Mouse (Mus musculus): Measurements from ENCODE around the gene Gadd45b.

Gene Gadd45b

GRCm38 (mm10) chr10:80909375-80910162 is 20.3 kb upstream of the Gadd45b start:
- no peak for DNase-seq (ENCODE audit: extremely low read depth, low read depth)

DNA sequence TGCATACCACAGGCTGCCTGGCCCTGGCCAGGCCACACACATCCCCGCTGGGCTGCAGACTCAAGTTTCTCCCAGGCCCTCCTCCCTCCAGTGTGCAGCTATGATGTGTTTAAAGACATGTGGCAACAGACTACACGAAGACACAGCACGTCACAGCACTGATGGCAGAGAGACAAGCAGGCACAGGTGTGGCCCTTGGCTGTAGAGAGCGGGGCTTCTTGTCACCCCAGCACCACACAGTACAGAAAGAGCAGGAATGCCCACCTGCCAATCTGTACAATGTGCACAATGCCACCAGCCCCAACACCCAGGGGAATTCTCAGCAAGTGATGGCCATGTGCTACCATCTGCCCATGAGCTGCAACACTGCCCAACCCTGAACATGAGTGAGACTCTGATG is 18.5 kb upstream of the Gadd45b start:
- no peak for DNase-seq (ENCODE audit: extremely low read depth, low read depth)

GRCm38 (mm10) chr10:80911891-80912290 is 18.0 kb upstream of the Gadd45b start:
- no peak for DNase-seq (ENCODE audit: extremely low read depth, low read depth)

DNA sequence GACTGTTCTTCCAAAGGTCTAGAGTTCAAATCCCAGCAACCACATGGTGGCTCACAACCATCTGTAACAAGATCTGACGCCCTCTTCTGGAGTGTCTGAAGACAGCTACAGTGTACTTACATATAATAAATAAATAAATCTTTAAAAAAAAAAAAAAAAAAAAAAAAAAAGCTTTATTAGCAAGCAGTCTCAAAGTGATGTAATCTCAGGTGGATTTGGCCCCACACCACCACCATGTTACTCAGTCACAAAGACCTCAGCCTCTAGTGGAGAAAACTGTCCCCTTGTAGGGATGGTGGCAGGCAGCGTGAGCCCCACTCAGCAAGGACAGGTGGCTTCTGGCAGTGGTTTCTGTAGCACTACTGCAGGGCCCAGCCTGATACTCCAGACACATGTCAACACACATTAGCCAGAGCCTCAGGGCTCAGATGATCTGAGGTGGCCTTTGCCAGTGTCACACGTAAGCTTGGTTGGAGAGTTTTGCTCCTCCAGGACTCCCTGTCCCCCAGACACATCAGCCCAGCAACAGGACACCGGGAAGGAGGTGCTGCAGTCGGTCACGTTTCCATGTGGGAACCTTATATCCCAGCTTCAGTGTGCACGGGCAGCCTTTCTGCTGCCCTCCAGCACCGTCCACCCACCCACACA is 16.4 kb upstream of the Gadd45b start:
- DNase-seq (ENCODE audit: extremely low read depth, low read depth), result no peak

GRCm38 (mm10) chr10:80914253-80914656 is 15.6 kb upstream of the Gadd45b start:
- DNase-seq (ENCODE audit: extremely low read depth, low read depth), result no peak

DNA sequence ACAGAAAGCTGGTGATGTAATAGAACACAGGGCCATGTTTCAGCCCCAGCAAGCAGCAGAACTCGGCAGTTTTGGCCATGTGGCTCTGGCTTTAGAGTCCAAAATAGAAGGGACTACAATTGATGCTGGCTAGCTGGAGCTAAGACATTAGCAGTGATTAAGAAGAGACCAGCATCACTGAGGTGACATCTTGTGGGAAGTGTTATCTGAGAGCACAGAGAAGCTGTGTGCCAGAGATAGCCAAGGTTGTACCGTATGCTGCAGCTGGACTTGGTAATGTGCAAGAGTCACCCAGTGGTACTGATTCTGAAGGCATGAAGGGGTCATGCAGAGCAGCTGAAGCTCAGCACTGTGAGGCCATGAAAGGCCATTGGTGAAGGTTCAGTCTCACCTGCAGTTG is 14.6 kb upstream of the Gadd45b start:
- DNase-seq (ENCODE audit: extremely low read depth, low read depth), result no peak

DNA sequence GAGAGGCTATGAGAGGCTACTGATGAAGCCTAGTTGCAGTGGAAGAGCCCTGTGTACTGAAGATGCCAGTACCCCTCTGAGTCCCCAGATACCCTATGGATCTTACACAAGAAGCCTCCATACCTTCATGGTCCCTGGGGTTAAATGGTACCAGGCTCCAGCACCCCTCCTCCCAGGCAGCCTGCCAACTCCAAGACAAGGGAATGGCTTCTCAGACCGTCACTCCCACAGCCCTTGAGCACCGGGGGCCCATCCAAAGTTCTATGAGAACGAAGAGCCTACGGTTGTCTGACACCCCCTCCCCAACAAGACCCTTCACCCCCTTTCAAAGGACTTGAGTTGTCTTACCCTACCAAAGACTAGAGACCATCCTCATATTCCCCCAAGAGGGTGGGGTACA is 14.1 kb upstream of the Gadd45b start:
- DNase-seq (ENCODE audit: extremely low read depth, low read depth), result no peak

- DNase-seq (ENCODE audit: extremely low read depth, low read depth), result no peak
Measured at GRCm38 (mm10) chr10:80917336-80917778, 12.5 kb upstream of the Gadd45b start.

GRCm38 (mm10) chr10:80917779-80918434 is 12.0 kb upstream of the Gadd45b start, which contains the start of gene Lmnb2:
Gene Lmnb2, minus strand, starts transcription at chr10:80918245.
- DNase-seq (ENCODE audit: extremely low read depth, low read depth), result no peak

GRCm38 (mm10) chr10:80921923-80922322 is 8.0 kb upstream of the Gadd45b start:
- no peak for DNase-seq (ENCODE audit: extremely low read depth, low read depth)

DNA sequence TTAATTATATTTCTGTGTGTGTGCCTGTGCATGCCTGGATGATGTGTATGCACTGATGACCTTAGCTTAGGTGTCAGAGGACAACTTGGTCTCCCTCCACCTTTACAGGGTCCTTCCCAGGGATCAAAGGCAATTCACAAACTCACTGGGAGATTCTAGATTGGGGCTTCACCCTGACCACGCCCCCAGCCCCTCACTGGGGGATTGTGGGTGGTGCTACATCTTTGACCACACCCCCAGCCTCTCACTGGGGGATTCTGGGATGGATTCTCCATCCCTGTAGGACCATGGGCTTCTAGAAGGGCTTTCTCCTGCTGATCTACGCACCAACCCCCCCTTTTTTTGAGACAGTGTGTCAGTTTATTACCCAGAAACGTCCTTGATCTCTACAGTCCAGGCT is 4.4 kb upstream of the Gadd45b start:
- DNase-seq (ENCODE audit: extremely low read depth, low read depth), result no peak

DNA sequence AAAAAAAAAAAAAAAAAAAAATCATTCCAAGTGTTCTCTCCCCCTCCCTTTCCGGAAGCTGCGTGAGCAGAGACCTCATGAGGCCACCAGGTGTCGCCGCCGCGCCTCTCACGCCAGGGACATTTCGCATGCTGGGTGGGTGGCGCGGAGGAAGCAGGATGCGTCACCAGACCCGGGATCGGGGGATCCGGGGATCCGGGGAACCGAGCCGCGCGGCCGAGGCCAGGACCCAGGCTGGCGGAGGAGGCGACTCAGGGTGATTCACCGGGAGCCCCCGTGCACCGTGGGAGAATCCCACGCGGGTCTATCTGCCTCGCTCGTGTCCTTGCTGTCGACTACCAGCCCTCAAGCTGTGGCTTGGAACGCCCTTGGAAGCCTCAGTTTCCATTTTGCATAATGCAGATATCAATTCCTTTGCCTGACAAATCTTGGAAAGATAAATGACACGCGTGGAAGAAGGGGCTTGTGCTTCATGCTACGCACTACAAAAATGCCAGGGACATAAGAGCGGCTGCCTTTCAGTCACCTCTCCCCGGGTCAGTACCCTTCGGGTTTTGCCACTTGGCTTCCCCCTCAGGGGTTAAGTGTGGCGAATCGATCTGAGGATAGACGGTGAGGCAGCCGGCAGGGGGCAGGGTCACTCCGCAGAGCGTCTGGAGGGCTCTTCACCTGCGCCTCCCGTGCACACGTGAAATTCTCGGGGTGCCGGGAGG is 1.1 kb upstream of the Gadd45b start:
- peak; percentile 70 for DNase-seq (ENCODE audit: extremely low read depth, low read depth)

DNA sequence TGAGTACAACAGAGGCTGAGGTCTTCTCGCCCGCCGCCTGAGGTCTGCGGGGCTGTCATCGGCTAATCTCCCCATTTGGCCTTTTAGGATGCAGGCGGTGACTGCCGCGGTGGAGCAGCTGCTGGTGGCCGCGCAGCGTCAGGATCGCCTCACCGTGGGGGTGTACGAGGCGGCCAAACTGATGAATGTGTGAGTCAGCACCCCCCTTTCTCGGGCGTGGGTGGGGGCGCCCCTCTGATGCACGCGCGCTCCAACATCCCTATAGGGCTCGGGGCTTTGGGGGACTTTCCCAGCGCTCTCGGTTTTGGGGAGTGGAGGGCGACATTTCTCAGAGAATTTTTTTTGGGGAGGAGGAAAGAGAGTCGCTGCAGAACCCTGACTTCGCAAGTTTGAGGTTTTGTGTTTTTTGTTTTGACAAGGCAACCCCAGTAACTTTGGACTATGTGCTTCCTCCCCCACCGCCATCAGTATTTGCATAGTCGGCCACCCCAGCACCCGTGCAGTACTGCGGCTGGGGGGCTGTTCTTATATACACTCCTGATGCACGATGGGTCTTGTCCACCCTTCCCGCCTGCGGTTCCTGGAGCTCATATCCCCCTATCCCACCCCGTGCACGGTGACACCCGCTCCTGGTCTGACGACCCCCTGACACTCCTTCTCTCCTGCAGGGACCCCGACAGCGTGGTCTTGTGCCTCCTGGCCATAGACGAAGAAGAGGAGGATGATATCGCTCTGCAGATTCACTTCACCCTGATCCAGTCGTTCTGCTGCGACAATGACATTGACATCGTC is 684 bp downstream of the Gadd45b start:
- no peak for DNase-seq (ENCODE audit: extremely low read depth, low read depth)

DNA sequence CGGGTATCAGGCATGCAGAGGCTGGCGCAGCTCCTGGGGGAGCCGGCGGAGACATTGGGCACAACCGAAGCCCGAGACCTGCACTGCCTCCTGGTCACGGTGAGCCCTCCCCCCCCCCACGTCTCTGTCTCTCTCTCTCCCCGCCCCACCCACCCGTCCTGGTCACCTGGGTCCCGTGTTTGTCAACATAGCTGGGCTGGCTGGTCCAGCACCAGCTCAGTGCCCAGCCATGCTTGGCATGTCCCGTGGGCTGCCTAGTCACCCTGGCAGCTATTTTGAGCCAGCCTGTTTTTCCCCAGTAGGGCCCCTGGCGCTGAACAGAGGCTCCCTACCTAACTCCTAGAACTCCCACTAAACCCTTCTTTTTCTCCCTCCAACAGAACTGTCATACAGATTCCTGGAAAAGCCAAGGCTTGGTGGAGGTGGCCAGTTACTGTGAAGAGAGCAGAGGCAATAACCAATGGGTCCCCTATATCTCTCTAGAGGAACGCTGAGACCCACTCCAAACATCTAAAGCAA is 1.3 kb downstream of the Gadd45b start:
- DNase-seq (ENCODE audit: extremely low read depth, low read depth), result no peak

GRCm38 (mm10) chr10:80931695-80932094 is 1.8 kb downstream of the Gadd45b start:
- no peak for DNase-seq (ENCODE audit: extremely low read depth, low read depth)

DNA sequence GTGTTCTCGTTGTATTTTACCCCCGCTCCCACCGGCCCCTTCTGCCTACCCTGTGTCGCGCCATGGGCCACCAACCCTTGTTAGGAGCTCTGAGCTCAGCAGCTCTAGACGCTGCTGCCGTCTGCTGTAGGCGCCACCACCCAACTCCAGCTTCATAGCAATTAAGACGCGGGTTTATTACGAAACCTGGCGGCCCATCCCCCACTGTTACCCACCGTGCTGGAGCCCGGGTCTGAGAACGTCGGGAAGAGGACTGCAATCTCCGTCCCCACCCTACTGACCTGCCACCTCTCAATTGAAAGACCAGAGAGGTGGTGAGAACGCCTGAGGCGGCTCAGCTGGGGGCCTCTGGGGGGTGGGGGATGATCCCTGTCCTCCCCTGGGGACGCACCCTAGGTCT is 2.3 kb downstream of the Gadd45b start:
- DNase-seq (ENCODE audit: extremely low read depth, low read depth), result no peak

GRCm38 (mm10) chr10:80932700-80933420 is 3.0 kb downstream of the Gadd45b start:
- no peak for DNase-seq (ENCODE audit: extremely low read depth, low read depth)

DNA sequence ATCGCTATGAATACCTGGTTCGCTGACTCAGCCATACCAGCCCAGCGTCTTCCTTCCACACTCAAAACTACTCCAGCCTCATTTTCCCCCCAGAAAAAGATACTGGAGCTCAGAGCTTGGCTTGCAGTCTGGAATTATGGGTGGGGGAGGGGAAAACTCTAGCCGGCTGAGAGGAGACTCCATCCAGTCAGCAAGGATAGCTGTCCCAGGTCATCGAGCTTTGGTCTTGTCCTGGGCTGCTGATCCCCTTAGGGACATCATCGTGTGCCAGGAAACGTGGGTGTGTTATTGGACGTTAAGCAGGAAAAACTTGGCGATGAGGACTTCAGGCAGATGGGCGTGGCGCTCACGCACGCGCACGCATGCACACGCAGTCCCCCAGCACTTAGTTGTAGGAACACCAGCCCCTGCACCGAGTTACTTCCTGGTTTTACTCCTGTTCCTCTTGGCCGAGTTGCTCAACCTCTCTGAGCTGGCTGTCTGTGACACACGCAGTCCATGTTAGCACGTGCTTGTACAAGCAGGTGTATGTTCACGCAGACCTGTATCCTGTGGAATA is 3.6 kb downstream of the Gadd45b start:
- DNase-seq (ENCODE audit: extremely low read depth, low read depth), result peak; percentile 88

DNA sequence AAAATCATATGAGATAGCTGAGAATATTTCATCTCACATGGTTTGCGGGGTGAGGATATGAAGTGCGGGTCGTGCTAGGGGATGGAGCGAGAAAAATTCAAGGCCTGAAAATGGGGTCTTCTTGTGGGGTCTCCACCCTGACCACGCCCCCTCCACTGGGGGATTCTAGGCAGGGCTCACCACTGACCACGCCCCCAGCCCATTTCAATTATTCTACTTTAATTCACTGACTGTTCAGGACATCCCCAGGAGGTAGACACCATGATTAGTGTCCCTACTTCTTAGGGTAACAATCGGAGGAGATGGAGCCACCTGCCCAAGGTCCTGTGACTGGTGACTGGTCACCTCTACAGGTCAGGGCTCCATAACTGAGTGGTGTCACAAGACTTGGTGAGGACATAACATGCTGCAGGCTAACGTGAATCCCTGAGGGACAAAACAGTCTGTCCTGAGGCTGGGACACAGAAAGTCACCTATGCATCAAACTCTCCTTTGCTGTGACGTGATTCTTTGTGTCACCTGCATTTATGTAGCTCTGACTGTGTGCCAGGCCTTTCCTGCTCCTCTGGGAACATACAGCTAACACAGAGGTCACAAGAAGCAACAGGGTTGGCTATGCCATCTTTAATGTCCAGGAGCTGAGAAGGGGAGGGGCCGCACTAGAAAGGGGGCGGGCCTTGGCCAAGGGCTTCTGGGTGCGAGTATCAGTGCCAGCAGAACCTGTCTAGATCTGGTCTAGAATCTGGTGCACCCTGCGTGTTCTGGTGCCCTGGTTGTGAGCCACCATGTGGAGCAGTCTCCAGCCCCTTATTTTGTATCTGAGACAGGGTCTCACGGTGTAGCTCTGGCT is 4.5 kb downstream of the Gadd45b start:
- DNase-seq (ENCODE audit: extremely low read depth, low read depth), result no peak

All from MEL-GATA-1-ER (cell line).